Mouse (Mus musculus): Measurements from ENCODE around the gene Ankrd28.

Ankrd28 gene

DNA sequence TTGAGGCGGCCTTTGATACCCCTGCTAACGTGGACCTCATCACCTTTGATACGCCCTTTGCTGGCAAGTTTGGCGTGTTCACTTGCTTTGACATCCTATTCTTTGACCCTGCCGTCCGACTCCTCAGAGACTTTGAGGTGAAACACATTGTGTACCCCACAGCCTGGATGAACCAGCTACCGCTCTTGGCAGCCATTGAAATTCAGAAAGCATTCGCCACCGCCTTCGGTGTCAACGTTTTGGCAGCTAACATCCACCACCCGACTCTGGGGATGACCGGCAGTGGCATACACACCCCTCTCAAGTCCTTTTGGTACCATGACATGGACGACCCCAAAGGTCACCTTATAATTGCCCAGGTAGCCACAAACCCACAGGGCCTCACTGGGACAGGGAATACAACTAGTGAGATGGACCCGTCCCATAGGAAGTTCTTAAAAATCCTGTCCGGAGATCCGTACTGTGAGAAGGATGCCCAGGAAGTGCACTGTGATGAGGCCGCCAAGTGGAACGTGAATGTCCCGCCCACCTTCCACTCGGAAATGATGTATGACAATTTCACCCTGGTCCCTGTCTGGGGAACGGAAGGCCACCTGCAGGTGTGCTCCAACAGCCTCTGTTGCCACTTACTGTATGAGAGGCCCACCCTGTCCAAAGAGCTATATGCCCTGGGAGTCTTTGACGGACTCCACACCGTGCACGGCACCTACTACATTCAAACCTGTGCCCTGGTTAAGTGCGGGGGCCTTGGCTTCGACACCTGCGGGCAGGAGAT lies 163.3 kb downstream of the Ankrd28 start:
- no peak for DNase-seq (ENCODE audit: low read depth, low spot score)

DNA sequence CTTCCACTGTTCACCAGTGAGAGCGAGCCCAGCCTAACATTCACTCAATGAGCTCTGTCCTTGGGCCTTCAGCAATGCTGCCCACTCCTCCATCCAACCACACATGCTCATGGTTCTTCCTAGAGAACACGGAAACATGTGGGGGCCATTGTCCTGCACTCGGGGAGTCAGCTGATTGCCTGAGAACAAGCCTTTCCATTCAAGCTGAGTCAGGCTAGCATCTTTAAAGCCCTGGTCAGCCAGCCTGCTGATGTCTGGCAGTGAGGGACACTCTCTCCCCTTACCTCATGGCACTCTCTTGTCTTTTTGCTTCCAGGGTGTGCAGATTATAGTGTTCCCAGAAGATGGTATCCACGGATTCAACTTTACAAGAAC lies 164.9 kb downstream of the Ankrd28 start:
- no peak for DNase-seq (ENCODE audit: low read depth, low spot score)

DNA sequence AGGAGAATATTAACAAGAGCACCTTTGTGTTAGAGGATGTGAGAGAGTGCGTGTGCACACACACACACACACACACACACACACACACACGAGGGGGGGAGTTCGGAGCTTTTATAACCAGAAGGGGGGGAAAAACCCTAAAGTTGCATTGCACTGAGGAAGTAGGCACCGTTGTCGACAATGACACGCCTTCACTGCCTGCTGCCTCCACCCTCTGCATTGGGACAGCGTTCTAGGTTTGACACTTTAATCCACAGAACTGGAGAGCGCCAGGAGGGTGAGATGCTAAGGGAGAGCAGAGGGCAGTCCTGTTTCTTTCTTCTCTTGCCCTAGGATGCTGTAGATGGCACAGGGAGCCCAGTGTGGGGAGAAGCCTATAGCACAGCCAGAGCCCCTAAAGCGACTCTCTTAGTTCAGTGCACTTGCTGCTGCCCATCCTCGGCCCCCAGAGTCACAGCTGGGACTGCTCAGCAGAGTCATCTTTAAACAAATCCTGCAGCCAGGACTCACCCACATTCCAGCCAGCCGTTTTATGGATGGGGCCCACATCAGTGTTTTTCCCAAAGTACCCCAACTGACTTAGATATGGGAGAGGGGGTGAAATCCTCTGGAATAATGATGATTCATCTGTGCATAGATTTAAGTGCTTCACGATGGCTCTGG lies 165.4 kb downstream of the Ankrd28 start:
- DNase-seq (ENCODE audit: low read depth, low spot score) = no peak

DNA sequence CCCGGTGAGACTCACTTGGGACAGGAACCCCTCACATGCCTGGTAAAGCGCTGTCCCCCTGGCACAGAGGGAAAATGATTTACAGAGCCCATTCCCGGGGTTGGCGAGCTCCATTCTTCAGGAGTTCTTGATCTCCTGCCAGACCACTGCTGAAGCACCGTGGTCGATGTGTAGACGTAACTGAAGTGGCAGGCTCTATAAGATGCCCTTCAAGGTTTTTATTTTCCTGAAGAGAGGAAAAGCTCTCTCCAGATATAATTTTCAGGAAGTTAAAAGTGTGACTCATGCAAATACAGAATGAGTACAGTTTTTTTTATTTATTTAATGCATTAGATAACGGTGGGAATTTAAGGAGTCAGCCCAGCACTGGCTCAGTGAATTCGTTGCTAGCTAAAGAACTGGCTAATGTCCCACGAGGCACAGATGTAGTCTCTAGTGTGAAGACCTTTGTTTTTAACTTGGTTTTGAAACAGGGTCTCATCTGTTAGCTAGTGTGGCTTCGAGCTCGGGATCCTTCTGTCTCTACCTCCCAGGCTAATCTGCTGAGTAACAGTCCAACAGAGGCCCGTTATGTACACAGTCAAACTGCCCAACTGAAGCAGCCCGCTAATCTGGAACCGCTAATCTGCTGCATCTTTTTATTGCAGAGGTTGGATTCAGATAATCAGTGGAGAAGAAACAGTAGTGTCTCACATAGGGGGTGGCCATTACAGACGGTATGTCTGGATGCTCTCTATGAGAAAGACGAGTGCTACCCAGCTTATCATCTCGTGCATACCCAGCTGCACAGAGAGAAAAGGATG lies 166.2 kb downstream of the Ankrd28 start:
- DNase-seq (ENCODE audit: low read depth, low spot score) = no peak

DNA sequence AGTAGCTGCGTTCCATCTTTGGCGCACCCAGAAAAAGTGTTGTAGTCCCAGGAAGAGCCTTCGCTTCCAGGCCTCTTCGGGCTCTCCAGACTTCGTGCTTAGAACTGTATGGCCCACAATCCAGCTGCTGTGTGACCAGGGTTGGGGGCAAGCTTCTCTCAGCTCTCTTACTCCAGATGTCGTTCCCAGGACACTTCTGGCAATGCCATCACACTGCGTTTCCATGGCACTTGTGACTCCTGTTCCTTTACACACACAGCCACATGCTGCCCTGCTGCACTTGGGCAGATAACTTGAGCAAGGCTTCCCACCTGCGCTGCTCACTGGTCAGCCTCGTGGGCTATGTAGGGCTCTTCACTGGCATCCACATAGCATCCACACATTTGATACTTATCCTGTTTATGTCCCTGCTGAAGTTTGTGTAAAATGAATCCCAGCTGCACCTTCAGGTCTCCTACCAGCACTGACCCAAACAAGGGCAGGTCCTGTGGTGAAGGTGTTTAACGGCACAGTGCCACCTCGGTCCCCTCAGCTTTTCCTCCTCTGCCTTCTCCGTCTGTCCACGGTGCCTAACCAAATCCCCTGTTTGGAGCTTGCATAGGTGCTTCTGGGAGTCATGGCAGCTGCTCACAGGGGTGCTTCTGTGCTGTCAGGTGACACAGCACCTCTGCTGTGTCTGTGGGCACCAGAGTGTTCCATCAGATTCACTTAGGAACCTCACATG lies 166.9 kb downstream of the Ankrd28 start:
- no peak for DNase-seq (ENCODE audit: low read depth, low spot score)

DNA sequence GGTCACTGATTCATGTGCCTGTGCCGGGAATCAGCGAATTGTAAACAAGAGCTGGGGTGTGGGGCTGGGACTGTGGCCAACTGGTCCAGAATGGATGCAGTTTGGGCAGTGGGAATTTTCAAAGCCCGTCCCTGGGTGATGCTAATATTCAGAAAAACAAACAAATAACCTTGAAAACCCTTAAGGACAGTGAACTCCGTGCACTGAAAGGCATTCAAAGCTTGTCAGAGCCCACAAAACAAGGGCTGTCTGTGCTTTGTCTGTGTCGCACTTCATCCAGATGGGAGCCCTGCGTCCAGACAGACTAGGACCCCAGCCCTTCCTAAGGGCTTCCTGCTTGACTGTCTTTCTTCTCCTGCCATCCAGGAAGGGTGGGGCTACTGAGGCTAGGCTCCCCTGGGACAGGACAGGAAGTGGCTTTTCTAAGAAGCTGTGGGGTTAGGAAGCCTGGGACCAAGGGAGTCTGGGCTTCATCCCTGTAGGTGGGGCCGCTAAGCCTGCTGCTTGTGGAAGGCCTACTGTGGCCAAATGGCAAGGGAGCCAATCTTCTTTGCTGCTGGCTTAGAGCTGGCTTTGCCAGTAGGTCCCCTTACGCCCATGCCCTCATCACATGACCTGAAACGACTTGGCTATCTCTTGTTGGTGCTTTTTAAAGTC lies 167.8 kb downstream of the Ankrd28 start:
- peak; percentile 46 for DNase-seq (ENCODE audit: low read depth, low spot score)

DNA sequence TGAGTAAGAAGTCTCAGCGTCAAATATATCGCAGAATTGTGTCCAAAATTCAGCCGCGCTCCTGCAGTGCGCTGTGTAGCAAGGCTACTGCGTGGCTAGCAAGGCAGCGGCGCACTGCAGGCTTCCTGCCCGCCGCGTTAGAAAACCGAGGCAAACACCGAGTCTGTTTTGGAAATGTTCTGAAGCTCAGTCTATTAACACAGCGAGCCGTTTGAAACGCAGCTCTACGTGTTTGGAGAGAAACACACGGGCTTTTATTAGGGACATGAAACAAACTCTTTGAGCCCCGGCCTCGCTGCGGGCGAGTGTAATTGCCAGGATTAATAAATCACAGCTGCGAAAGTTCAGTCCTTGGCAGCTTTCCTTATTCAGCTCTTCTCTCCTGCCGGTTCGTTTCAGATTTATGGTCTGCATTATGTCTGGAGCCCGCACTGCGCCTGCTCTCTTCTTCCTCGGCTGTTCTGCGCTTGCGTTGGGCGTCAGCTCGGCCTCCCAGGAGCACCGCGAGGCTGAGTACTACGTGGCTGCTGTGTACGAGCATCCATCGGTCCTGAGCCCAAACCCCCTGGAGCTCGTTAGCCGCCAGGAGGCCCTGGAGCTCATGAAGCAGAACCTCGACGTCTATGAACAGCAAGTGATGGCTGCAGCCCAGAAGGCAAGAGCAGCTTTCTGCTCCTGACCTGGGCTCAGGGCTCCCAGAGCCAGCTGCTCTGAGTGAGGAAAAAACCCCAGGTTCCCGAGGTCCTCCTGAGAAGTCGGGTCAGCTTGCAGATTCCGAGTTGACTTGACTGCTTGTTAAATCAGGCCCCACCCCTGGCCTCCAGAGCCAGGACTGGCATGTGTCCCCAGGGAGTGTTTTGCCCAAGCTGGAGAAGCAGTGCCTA lies 168.5 kb downstream of the Ankrd28 start:
- peak; percentile 93 for DNase-seq (ENCODE audit: low read depth, low spot score)

DNA sequence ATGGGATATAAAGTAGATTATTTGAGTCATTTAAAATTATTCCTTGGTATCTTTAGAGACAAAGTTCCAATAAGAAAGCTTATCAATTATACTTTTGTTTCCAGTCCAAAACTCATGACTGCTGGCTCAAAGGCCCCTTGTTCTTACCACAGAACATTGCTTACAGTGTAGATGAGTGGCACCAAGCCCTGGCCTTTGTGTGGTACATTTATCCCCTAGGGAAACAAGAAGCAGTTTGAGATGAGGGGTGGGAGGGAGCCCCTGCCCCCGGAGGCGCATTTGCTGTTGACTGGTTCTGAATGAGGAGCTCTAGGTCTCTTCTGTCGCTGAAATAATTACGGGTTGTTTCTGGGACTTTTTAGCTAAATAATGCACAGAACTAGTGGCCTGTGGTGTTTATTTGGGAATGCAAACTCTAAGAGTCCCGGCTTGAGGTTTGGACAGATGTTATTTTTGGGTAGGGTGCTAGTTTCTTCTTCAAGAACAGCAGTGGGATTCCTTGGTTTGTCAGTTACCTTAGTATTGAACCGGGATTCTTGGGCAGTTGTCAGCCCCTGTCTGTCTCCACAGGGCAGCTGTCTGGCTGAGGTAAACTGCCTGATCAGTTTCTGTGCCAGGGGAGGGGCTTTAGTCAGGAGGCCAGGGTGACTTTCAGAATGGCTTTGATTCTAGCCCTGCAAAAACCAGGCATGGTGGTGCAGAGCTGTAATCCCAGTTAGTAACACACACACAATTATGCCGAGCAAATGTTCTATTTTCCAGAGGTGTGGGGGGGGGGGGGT lies 169.9 kb downstream of the Ankrd28 start:
- DNase-seq (ENCODE audit: low read depth, low spot score) = no peak

DNA sequence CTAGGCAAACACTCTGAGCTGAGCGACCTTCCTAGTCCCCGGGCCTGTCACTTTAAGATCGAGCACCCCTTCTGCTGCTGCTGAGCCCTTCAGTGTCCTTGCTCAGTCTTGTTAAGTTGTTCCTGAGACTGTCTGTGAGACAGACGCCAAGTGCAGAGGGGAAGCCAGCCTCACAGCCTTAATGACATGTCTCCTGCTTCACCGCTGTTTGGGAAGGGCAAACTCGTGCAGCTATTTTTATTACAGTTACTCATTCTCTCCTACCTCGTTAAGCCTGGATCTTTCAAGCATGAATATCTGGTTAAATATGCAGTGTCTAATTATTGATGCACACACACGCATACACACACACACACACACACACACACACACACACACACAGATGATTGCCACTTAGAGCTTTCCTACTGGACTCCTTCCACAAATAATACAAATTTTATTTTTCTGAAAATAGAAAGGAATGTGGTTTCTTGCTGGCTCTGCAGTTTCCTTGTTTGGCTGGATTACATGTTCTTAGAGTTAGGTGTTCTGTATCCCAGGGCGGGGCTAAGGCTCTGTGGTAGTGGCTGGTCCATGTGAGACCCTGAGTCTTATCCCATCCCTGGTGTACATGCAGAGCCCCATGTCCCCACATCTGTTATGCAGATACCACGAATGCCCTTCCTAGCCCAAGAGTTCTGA lies 170.8 kb downstream of the Ankrd28 start:
- no peak for DNase-seq (ENCODE audit: low read depth, low spot score)

DNA sequence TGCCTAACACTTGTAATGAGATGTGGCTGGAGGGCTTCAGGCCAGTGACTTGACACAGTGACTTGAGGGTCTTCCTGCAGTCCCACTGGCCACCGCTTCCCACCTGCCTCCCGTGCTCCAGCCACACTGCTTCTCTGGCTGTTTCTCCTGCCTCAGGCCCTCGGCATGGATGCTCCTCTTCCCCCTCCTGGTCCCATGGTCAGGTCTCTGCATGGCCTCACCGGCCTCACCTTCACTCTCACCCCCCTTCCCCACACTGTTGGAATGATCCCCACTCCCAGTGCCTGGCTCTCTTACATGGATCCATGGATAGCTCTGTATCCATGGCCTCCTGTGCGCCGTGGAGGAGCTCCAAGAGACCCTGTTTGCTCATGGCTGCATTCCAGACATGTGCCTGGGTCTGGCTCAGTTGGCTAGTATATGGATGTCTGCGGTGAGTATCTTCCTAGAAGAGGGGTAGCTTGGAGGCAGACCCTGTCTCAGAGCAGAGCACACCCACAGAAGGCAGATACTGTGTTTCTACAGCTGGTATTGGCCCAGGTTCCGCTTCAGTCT lies 172.2 kb downstream of the Ankrd28 start:
- DNase-seq (ENCODE audit: low read depth, low spot score) = no peak

DNA sequence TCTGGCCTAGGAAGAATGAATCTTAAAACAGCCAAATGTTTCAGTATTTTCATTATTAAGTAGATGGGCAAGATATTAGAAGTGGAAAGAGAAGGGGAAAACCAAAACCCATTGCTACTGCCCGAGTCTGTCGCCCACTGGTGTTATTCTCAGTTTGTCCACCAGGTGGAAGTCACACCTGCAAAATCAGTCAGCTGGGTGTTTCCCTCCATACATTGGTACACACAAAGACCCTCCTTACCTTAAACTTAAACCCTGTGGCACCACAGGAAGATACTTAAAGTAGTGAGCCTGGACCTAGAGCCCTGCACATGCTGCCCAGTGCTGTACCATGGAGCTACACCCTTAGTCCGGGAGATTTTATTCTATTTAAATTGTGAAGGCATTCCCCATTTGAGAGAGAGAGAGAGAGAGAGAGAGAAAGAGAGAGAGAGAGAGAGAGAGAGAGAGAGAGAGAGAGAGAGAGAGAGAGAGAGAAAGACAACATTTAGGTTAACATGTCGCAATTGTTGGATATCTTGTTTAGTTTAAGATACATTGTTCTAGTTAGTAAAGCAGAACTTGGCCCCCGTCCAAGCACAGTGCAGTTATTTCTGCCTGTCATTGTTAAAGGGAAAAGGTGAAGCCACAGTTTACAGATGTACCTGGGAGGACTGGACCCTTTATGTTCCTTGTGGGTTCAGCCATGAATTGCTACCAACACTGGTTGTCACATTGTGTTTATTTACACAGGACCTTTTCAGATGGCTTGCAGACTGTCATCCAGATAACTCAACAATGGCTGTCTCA lies 173.4 kb downstream of the Ankrd28 start:
- peak; percentile 83 for DNase-seq (ENCODE audit: low read depth, low spot score)

DNA sequence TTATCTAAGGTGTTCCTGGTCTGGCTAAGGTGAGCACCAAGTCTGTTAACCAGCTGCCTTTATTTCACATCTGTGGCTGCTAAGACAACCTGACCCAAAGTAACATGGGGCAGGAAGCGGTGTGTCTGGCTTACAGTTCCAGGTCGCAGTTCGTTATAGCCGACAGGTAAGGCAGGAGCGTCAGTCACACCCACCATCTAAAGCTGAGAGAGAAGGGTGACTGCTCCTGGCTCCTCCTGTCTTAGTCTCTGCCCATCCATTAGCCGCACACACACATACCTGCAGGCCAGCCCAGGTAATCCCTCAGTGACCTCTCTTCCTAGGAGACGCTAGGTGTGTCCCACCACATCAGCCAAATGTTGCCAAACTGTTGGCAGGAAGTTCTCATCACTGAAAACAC lies 174.1 kb downstream of the Ankrd28 start:
- DNase-seq (ENCODE audit: low read depth, low spot score) = no peak

DNA sequence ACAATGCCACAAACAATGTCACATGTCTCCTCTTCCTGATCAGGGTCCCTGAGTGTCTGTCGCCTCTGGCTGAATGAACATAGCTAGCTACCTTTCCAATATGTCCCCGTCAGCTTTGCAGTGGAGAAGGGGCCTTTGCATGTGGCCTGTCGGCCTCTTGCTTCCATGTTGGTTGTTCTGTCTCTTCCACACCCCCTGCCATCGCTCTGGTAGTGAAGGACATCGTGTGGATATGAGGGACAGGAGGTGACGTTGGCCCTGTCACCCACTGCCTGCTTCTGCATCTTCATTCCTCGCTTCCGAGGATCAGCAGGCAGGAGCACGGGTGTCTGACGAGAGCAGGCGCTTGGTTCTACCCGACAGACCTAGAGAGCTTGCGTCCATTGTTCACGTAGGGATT lies 175.0 kb downstream of the Ankrd28 start:
- DNase-seq (ENCODE audit: low read depth, low spot score) = no peak

DNA sequence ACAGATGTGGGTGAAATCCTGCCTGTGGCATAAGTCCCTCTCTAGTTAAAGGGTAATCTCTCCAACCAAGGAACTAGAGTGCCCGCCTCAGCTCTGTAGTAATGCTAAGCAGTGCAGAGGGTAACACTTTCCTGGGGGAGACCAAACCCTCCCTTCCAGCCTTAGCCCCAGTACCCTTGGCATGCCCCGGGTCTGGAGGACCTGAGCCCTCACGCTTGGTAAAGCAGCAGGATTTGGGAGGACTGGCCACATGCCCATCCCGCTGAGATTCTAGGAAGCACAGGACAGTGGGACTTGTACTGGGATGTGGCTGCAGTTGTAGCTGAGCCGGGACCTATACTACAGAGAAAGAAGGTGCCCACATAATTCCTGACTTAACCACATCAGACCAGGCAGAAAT lies 175.6 kb downstream of the Ankrd28 start:
- no peak for DNase-seq (ENCODE audit: low read depth, low spot score)

DNA sequence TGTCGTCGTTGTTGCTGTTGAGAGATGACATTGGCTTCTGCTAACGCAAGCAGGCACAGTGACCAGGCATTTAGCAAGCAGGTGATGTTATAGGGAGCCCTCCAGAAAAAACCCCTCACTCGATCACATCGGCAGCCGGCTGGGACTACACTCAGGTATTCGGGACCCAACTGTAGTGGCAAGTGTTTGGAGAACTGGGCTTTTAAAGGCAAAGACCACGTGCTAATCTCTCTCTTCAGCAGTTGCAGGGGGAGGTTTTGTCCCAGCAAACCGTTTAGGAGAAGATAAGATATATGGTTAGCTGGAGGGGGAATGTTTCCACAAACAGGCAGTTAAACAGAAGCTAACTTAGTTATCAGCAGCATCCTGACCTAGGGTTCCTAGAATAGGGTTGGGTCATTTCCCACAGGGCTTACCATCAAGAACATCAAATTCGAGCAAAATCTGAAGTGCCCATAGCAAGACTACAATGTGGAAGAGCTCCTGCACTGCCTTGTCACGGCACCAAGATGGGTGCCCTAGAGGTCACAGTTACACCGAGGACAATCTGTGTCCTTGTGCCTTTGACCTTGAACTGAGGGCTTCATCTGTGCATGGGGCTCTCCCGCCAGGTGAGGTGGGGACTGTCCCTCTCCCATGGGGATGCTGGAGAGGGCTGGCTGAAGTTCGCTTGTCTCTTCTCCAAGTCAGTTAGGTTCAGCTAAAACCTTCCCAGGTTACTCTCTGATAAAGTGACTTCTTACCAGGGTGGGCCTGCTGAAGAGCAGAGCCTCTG lies 177.2 kb downstream of the Ankrd28 start:
- DNase-seq (ENCODE audit: low read depth, low spot score) = no peak

DNA sequence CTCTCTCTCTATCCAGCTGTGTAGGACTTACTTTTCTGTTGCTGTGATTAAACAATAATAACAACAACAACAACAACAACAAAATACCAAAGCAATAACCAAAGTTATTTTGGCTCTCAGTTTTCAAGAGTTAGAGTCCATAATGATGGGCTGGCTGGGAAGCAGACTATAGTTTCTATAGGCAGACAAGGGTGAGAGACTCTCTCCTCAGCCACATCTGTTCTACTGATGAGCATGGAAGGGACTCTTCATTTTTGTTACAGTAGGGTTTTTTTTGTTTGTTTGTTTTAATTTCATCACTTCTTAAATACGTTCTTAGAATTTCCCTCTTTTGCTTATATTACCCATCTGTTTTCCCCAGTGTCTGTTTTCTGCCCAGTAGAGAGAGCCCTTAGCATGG lies 177.8 kb downstream of the Ankrd28 start:
- no peak for DNase-seq (ENCODE audit: low read depth, low spot score)

DNA sequence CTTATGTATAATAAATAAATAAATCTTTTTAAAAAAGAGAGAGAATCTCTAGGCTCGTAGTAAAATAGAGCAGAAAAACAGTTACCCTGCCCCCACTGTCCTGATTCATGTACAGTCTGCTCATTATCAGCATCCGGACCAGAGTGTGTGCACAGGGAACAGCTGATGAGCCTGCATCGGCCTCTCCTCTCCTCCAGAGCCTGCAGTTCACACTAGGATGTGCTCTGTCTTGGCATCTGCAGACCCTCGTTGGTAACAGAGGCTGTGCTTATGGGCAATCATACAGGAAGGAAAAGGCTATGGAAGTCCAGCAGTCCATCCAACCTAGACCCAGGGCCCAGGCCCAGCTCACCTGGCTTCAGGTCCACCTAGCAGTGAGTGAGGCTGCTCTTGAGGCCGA lies 178.3 kb downstream of the Ankrd28 start:
- DNase-seq (ENCODE audit: low read depth, low spot score) = no peak

Measured in forelimb bud, embryonic 11.5 days (tissue).